Mouse (Mus musculus) MEL (cell line): ENCODE measurements around the gene BC049730. TPM values are rescaled to one million over a fixed set of nuclear protein-coding genes. Genes with fewer than 3 reads are reported as not detected.
"Not testable (repeated sequence)": the region's sequence is repeated elsewhere in the genome, so short reads cannot be mapped to it uniquely, and the experiment has no call there.

Source experiments
- DNase-seq: peaks from one replicate; pipeline ENCODE4 v3.0.0; 2011; ENCODE audit warnings: low read depth, low spot score
- H3K27ac ChIP-seq: 2 replicates; pipeline ENCODE4 v1.5.1; 2012; ENCODE audit warnings: low read depth, mild to moderate bottlenecking, control low read depth, low read length, moderate library complexity; ENCODE audit not compliant: control insufficient read depth
- H3K27me3 ChIP-seq, 2 experiments: fragments of 150-350 bp in 1 of 2; sonication (generic) in 1 of 2; 2 replicates each; pipeline ENCODE4 v1.6.1; 2012; ENCODE audit warnings: low read length in 2 of 2, mild to moderate bottlenecking in 2 of 2, improper control_type of control experiment in 1 of 2, moderate library complexity in 1 of 2; ENCODE audit not compliant: insufficient read depth in 2 of 2, control insufficient read depth in 1 of 2
- H3K36me3 ChIP-seq, 2 experiments: 2 replicates each; pipeline ENCODE4 v1.6.1; 2012 to 2014; ENCODE audit warnings: low read length in 2 of 2, improper control_type of control experiment in 1 of 2, inconsistent platforms in 1 of 2, mild to moderate bottlenecking in 1 of 2; ENCODE audit not compliant: insufficient read depth in 2 of 2, control insufficient read depth in 1 of 2
- H3K4me1 ChIP-seq, 2 experiments: fragments of 150-350 bp in 1 of 2; sonication (generic) in 1 of 2; 2 replicates each; pipeline ENCODE4 v1.6.1; 2012; ENCODE audit warnings: low read length in 2 of 2, improper control_type of control experiment in 1 of 2, mild to moderate bottlenecking in 1 of 2; ENCODE audit not compliant: insufficient read depth in 2 of 2, control insufficient read depth in 1 of 2
- H3K4me3 ChIP-seq, 2 experiments: fragments of 150-350 bp in 1 of 2; sonication (generic) in 1 of 2; 2 replicates each; pipeline ENCODE4 v1.5.1; 2012; ENCODE audit warnings: low read depth in 2 of 2, low read length in 2 of 2, mild to moderate bottlenecking in 2 of 2, moderate library complexity in 2 of 2, control low read depth in 1 of 2, improper control_type of control experiment in 1 of 2; ENCODE audit not compliant: control insufficient read depth in 1 of 2, insufficient read depth in 1 of 2
- H3K79me2 ChIP-seq: 2 replicates; pipeline ENCODE4 v1.6.1; 2012; ENCODE audit warnings: mild to moderate bottlenecking, low read length, moderate library complexity; ENCODE audit not compliant: control insufficient read depth, poor library complexity, insufficient read depth
- H3K9ac ChIP-seq: 2 replicates; pipeline ENCODE4 v1.6.1; 2012; ENCODE audit warnings: low read depth, mild to moderate bottlenecking, control low read depth, low read length, moderate library complexity; ENCODE audit not compliant: control insufficient read depth, poor library complexity, severe bottlenecking
- H3K9me3 ChIP-seq: fragments of 150-350 bp; sonication (generic); replicated peaks from 2 replicates; pipeline ENCODE4 v1.6.1; 2012; ENCODE audit warnings: mild to moderate bottlenecking, low read length, improper control_type of control experiment, moderate library complexity; ENCODE audit not compliant: insufficient read depth
- CHD1 ChIP-seq: IDR thresholded peaks from 2 replicates; pipeline ENCODE4 v1.6.1; 2012; ENCODE audit warnings: low read depth, mild to moderate bottlenecking, inconsistent platforms, low read length, improper control_type of control experiment
- MAFK ChIP-seq: IDR thresholded peaks from 2 replicates; pipeline ENCODE4 v1.6.1; 2011; ENCODE audit warnings: low read depth, mild to moderate bottlenecking, low read length, improper control_type of control experiment, borderline replicate concordance
- ZC3H11A ChIP-seq: IDR thresholded peaks from 2 replicates; pipeline ENCODE4 v1.6.1; 2012; ENCODE audit warnings: low read depth, mild to moderate bottlenecking, inconsistent platforms, low read length, improper control_type of control experiment
- polyA plus RNA-seq, 2 experiments: library from polyadenylated mRNA; stranded (reverse) in 1 of 2; unstranded in 1 of 2; fragments of >175 nt in 1 of 2; fragments of >200 nt in 1 of 2; gene quantifications; 2 replicates each; pipeline versions ENCODE4 v1.2.1 to v1.2.4; 2012; ENCODE audit warnings: low replicate concordance in 2 of 2, low read depth in 1 of 2; ENCODE audit not compliant: insufficient read length in 2 of 2, insufficient read depth in 1 of 2, missing spikeins in 1 of 2
- total RNA-seq: library from RNA; depleted of rRNA; stranded (reverse); fragments of 300-350 nt; gene quantifications from 2 replicates; pipeline ENCODE4 v1.2.3, GENCODE M21; 2012

Gene BC049730
- total and polyA plus RNA-seq, 3 experiments = not detected

DNA sequence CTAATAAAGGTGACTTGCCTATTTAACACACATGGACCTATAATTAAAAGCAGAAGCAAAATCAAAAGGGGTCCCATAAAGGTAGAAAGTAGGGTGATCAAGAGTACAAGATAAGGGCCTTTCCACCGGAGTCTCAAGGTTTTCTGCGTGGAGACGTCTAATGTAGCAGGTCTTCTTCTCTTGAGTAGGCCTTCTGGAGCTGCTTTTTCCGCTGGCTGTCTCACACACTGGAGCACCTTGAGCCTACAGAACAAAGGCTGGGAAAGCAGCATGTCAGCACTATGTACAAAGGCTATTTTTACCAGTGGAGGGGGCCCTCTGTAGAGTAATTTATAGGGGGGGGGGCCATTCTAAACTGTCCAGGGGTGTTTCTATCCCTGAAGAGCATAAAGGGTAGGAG, 11.2 kb upstream of the BC049730 start:
- not testable (repeated sequence) for H3K9me3 ChIP-seq, H3K79me2 ChIP-seq, H3K27ac ChIP-seq, DNase-seq, H3K27me3 ChIP-seq, H3K9ac ChIP-seq, H3K36me3 ChIP-seq, H3K4me1 ChIP-seq, H3K4me3 ChIP-seq

DNA sequence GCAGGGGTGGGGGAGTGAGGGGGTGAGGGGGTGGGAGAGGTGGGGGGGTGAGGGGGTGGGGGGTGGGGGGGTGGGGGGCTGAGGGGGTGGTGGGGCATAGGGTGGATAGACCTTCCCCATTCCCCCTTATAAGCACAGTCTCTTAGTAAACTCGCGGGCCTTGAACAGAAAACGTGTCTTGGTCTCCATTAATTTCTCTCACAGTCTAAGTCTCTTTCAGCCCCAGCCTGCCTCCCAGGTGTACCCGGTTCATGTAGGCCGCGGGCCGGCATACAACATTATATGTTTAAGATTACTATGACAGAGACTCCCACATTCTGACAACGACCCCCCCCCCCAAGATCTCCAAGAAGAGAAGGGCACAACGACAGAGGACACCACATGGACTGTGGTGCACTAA, 6.2 kb upstream of the BC049730 start:
- peaks cover 9 to 14% of the 10 kb centered on the region in 2 experiments for H3K27me3 ChIP-seq
- not testable (repeated sequence) for H3K79me2 ChIP-seq, H3K27ac ChIP-seq, DNase-seq, H3K4me3 ChIP-seq, H3K4me1 ChIP-seq, H3K9ac ChIP-seq, H3K36me3 ChIP-seq, H3K9me3 ChIP-seq

DNA sequence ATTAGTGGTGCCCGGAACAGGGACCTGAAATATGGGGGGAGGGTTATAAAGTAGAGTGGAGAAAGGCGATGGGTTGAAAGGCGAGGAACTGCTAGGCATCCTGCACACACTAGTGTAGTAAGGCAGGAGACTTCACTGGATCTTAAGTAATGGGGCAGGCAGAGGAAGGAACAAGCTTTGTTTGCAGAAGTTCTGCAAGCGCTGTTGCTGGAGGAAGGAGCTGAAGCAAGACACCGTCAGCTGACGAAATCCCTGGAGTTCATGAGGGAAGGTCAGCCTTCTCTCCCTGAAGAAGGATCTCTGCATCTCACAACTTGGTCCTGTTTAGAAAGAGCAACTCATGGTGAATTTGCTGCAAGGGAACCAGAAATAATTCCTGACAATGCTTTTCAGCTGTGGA, 6.0 kb downstream of the BC049730 start:
- TF ChIP-seq MAFK (no peak), CHD1 (no peak), ZC3H11A (no peak)
- Histone ChIP-seq H3K36me3 (no peaks in the 10 kb centered on the region), H3K27ac (no peak overlapping the region), H3K9me3 (no peaks in the 10 kb centered on the region), H3K4me1 (no peaks in the 10 kb centered on the region), H3K79me2 (no peaks in the 10 kb centered on the region), H3K27me3 (no peaks in the 10 kb centered on the region; a peak in 1 of 4 replicates), H3K9ac (no peak overlapping the region), H3K4me3 (no peak overlapping the region)
- DNase-seq = no peak

- not testable (repeated sequence) for H3K4me1 ChIP-seq, H3K79me2 ChIP-seq, H3K9ac ChIP-seq, H3K9me3 ChIP-seq, DNase-seq, H3K27me3 ChIP-seq, H3K36me3 ChIP-seq, H3K4me3 ChIP-seq, H3K27ac ChIP-seq
These were observed 17.8 kb downstream of the BC049730 start, which contains the start of gene Gm4763 for GRCm38 (mm10) chr7:24726808-24727207. Gene Gm4763, minus strand, starts transcription at chr7:24726908.
